Mouse (Mus musculus) embryonic facial prominence, embryonic 11.5 days (tissue): ENCODE measurements around the gene Plek. TPM values are rescaled to one million over a fixed set of nuclear protein-coding genes. Genes with fewer than 3 reads are reported as not detected.
A peak's percentile ranks its signal among the peaks of the same experiment; 100 is the strongest.

Experiments
- ATAC-seq: fragments of 200-750 bp; cut with Nextera tagmentation; replicated peaks from 2 replicates; pipeline ENCODE4 v1.8.0; 2017; ENCODE audit warnings: low read depth; ENCODE audit not compliant: insufficient number of reproducible peaks, low FRiP score, low TSS enrichment
- DNase-seq: peaks from one replicate; pipeline ENCODE4 v3.0.0-alpha.2; 2015; ENCODE audit warnings: low spot score
- H3K27ac ChIP-seq: fragments of 300-500 bp; sonication (generic); replicated peaks from 2 replicates; pipeline ENCODE4 v1.5.1; 2014; ENCODE audit warnings: mild to moderate bottlenecking, low read depth, low read length, control low read depth
- H3K27me3 ChIP-seq: fragments of 300-500 bp; sonication (generic); 2 replicates; pipeline ENCODE4 v1.6.1; 2014; ENCODE audit warnings: mild to moderate bottlenecking, low read length, moderate library complexity, mixed read lengths; ENCODE audit not compliant: control insufficient read depth, insufficient read depth
- H3K36me3 ChIP-seq: fragments of 300-500 bp; sonication (generic); replicated peaks from 2 replicates; pipeline ENCODE4 v1.6.1; 2014; ENCODE audit warnings: low read depth, mild to moderate bottlenecking, low read length, moderate library complexity, mixed read lengths; ENCODE audit not compliant: control insufficient read depth, insufficient read depth
- H3K4me1 ChIP-seq: fragments of 300-500 bp; sonication (generic); 2 replicates; pipeline ENCODE4 v1.6.1; 2014; ENCODE audit warnings: low read length, mixed read lengths; ENCODE audit not compliant: control insufficient read depth, insufficient read depth
- H3K4me2 ChIP-seq: fragments of 300-500 bp; sonication (generic); 2 replicates; pipeline ENCODE4 v1.6.1; 2014; ENCODE audit warnings: low read depth, mild to moderate bottlenecking, control low read depth, low read length, moderate library complexity
- H3K4me3 ChIP-seq: fragments of 300-500 bp; sonication (generic); 2 replicates; pipeline ENCODE4 v1.5.1; 2014; ENCODE audit warnings: low read depth, low read length, control low read depth
- H3K9ac ChIP-seq: fragments of 300-500 bp; sonication (generic); replicated peaks from 2 replicates; pipeline ENCODE4 v1.6.1; 2014; ENCODE audit warnings: mild to moderate bottlenecking, control low read depth, low read length
- H3K9me3 ChIP-seq: fragments of 300-500 bp; sonication (generic); replicated peaks from 2 replicates; pipeline ENCODE4 v1.6.1; 2016; ENCODE audit warnings: mild to moderate bottlenecking, low read length, inconsistent platforms, mixed read lengths; ENCODE audit not compliant: control insufficient read depth
- WGBS: fragments of 180-500 bp; shearing (Covaris S2); extraction: QIAGEN DNeasy Blood & Tissue Kit; methylation state at CpG from one replicate; pipeline ENCODE4 v1.1.7; 2014; 5-methylcytosine and 5-hydroxymethylcytosine counted together
- polyA plus RNA-seq: library from polyadenylated mRNA; unstranded; fragments of >200 nt; fragmentation: Nextera tagmentation; extraction: Ambion mirVana; gene quantifications from 2 replicates; pipeline ENCODE4 v1.2.1, GENCODE M21; 2014

Plek gene
- polyA plus RNA-seq, 1 experiment from 2014 or later: 7.5 TPM

DNA sequence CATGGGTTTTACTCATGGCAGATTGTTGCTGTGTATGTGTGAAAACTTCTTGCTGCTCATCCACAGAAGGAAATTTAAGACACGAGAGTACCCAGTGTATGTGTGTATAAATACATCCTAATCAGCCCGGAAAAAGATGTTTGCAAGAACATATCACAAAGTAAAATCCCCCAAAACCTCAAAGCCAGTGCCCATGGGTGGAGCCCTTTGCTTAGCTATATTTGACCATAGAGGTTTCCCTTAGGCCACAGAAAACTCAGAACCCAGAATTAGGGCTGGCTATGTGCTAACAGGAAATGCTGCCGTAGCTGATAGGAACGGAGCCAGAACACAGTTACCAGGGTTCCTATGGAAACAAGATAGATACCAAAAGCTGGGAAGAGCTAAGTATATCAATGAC is 75.2 kb downstream of the Plek start:
- Histone ChIP-seq H3K4me2 (no peak overlapping the region), H3K4me1 (no peaks in the 10 kb centered on the region), H3K9ac (no peak overlapping the region), H3K9me3 (no peaks in the 10 kb centered on the region), H3K4me3 (no peak overlapping the region), H3K36me3 (no peaks in the 10 kb centered on the region), H3K27ac (no peak overlapping the region), H3K27me3 (no peaks in the 10 kb centered on the region)
- no peak for ATAC-seq
- DNase-seq: no peak
- WGBS: 85% methylated on average over 4 of the region's 4 CpGs

DNA sequence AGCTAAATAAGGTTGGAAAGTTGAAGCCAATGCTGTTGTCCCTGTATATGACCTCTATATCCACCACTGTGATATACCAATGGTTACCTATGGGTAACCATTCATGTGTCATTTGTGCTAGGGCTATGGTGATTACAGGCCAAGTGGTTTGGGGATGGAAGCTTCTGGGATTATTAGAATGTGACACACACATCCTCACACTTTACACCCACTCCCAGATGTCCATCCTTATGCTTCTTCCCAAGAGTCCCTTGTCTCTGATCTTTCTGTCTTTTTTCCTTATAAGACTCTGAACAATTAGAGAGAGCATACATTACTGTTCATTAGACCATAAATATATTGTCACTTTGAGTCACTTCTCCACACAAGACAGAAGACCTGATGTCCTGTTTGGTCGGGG is 79.1 kb downstream of the Plek start:
- Histone ChIP-seq H3K36me3 (no peaks in the 10 kb centered on the region), H3K9ac (no peak overlapping the region), H3K27ac (no peak overlapping the region), H3K9me3 (no peaks in the 10 kb centered on the region), H3K4me1 (no peaks in the 10 kb centered on the region), H3K27me3 (no peaks in the 10 kb centered on the region), H3K4me2 (no peak overlapping the region), H3K4me3 (no peak overlapping the region)
- ATAC-seq (no peak), DNase-seq (no peak)
- WGBS: 83% methylated on average over 1 of the region's 1 CpGs

DNA sequence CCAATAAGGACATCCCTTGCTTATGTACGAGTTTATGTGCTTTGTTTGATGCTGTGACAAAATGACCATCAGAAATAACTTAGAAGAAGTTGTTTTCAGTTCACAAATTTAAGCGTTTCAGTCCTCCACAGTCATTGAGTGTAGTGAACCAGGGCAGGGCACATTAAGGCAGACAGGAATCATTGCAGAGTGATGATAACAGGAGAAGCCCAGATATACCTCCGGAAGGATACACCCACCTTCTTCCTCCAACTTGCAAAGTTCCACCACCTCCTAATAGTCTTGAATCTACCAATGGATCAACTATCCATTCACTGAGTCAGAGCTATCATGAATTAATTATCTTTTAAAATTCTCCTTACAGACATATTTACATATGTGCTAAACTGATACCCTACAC is 80.2 kb downstream of the Plek start:
- no peak overlapping the region for H3K4me3 ChIP-seq
- H3K27ac ChIP-seq: no peak overlapping the region
- H3K4me1 ChIP-seq: no peaks in the 10 kb centered on the region
- ATAC-seq (no peak), DNase-seq (no peak)
- H3K9me3 ChIP-seq: no peaks in the 10 kb centered on the region
- H3K4me2 ChIP-seq: no peak overlapping the region
- H3K36me3 ChIP-seq: no peaks in the 10 kb centered on the region
- H3K9ac ChIP-seq: no peak overlapping the region
- H3K27me3 ChIP-seq: no peaks in the 10 kb centered on the region
- WGBS: 85% methylated on average over 3 of the region's 3 CpGs

DNA sequence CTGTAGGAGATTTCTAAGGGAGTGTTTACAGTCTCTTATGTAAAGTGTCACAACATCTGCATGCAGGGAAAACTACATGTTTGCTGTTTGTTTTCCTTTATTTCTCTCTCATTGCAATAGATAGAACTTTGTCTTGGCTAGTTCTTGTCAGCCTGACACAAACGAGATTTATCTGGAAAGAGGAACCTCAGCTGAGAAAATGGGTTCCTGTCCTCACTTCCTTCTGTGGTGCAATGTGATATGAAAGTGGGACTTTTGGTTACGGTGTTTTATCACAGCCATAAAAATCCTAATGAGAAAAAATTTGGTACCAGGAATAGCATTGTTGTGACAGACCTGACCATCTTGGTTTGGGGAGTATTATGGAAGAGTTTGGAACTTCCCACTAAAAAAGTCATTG is 82.5 kb downstream of the Plek start:
- Histone ChIP-seq H3K4me2 (no peak overlapping the region), H3K27me3 (no peaks in the 10 kb centered on the region), H3K9me3 (no peaks in the 10 kb centered on the region), H3K9ac (no peak overlapping the region), H3K27ac (no peak overlapping the region), H3K4me1 (no peaks in the 10 kb centered on the region), H3K4me3 (no peak overlapping the region), H3K36me3 (no peaks in the 10 kb centered on the region)
- 78% methylated on average over 2 of the region's 2 CpGs for WGBS
- DNase-seq (no peak), ATAC-seq (no peak)

DNA sequence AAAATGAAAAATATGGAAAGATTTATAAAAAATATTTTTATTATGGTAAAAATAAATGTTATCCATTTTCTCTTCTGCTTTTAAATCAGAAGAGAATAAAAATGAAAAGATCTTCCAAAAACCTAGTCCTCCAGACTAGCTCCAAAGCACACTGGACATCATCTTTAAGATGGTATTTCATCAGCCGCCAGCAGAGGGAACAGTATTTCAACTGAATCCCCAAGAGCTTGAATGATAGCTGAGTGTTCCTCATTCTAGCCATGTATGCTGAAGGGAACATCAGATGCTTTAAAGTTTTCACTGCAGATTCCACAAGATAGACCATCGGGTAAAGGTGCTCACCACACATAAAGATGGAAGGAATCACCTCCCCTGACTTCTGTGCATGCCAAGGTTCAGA is 84.4 kb downstream of the Plek start:
- H3K27ac ChIP-seq: no peak overlapping the region
- WGBS: 42% methylated on average over 2 of the region's 2 CpGs
- no peak overlapping the region for H3K4me3 ChIP-seq
- no peak overlapping the region for H3K9ac ChIP-seq
- H3K4me2 ChIP-seq: no peak overlapping the region
- no peaks in the 10 kb centered on the region for H3K9me3 ChIP-seq
- no peaks in the 10 kb centered on the region for H3K27me3 ChIP-seq
- H3K4me1 ChIP-seq: no peaks in the 10 kb centered on the region
- H3K36me3 ChIP-seq: no peaks in the 10 kb centered on the region
- peak; percentile 49 for DNase-seq
- no peak for ATAC-seq

DNA sequence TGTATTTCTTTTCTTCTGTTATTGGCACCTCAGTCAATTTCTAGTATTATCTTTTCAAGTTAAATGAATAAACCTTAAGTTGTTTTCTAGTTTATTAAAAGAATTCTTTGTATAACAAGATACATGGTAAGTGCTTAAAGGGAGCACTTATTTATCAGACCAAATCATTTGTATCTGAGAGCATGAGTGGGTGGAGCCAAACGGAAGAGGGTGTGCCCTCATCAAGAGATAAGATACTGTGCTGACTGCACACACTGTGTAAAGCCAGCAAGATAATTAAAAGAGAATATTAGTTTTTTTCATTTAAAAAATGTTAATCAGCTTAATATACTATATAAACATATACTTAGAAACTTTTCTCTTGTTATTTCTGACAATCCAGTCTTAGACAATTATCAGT is 93.7 kb downstream of the Plek start:
- WGBS: 90% methylated on average over 1 of the region's 1 CpGs
- Histone ChIP-seq H3K27me3 (no peaks in the 10 kb centered on the region), H3K9ac (no peak overlapping the region), H3K4me2 (no peak overlapping the region), H3K27ac (no peak overlapping the region), H3K36me3 (no peaks in the 10 kb centered on the region), H3K4me3 (no peak overlapping the region), H3K4me1 (no peaks in the 10 kb centered on the region), H3K9me3 (no peaks in the 10 kb centered on the region)
- DNase-seq (no peak), ATAC-seq (no peak)

DNA sequence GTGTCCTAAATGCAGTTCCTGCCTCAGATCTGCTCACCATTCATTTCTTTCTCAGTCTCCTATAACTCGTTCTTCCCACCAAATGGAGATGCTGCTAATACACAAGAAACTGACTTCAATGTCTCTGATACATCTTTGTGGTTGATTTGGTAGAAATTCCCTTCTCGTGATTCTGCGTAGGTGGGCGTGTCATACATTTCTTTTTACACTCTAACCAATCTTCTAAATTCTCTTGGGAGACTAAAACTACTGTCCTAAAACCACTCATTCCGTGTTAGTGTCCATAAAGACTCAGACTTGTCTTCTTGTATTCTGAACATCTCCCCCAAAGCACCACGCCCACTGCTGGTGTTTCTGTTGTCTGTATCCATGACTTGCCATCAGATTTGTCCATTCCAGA is 95.2 kb downstream of the Plek start:
- Histone ChIP-seq H3K36me3 (no peaks in the 10 kb centered on the region), H3K27me3 (no peaks in the 10 kb centered on the region), H3K4me1 (no peaks in the 10 kb centered on the region), H3K9ac (no peak overlapping the region), H3K4me2 (no peak overlapping the region), H3K4me3 (no peak overlapping the region), H3K9me3 (no peaks in the 10 kb centered on the region), H3K27ac (no peak overlapping the region)
- ATAC-seq (no peak), DNase-seq (no peak)
- WGBS: 92% methylated on average over 6 of the region's 6 CpGs

DNA sequence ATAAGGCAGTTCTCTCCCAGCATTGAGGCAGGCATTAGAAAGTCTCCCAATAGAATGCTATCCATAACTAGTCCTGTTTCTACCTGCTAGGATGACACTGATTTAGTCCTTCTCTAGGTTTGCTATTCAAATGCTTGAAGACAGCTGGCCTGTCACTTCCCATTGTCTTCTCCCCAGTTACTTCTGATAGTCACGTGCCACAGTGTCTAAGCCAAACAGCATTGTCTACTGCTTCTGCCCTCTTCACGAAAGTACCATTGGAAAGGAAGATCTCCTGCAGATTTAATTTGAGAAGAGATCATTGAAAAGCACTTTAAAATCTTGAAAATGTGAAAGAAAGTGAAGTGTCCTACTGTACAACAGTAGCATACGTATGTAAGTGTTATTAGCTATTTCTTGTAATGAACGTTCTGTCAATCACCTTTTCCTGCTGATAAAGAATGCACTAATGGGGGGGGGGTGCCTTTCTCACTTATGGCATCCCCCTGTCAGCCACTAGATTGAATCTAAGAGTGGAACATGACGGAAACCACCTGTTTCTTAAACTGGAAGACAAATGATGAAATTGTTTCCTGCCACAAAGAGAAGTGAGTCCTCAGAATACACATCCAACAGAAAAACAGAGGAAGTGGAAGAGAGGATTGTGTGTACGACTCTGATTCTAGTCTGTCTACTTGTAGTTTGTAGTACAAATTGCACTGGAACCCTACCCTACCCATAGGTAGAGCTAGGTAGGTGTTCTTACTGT is 95.9 kb downstream of the Plek start:
- H3K27me3 ChIP-seq: no peaks in the 10 kb centered on the region
- no peak overlapping the region for H3K9ac ChIP-seq
- 88% methylated on average over 6 of the region's 6 CpGs for WGBS
- no peaks in the 10 kb centered on the region for H3K9me3 ChIP-seq
- no peak for ATAC-seq
- no peak overlapping the region for H3K27ac ChIP-seq
- no peaks in the 10 kb centered on the region for H3K36me3 ChIP-seq
- H3K4me1 ChIP-seq: no peaks in the 10 kb centered on the region
- no peak for DNase-seq
- H3K4me2 ChIP-seq: no peak overlapping the region
- H3K4me3 ChIP-seq: no peak overlapping the region
